Mouse (Mus musculus) T-cell, adult 2 months (primary cell): ENCODE results near the gene Ms4a6d.

ENCODE experiments used
- DNase-seq: peaks from one replicate; pipeline ENCODE4 v3.0.0; 2022; ENCODE audit warnings: low spot score

The Ms4a6d gene

GRCm38 (mm10) chr19:11604603-11605002 is at the start of gene Ms4a6d:
Gene Ms4a6d (minus strand): TSS chr19:11604849.
- DNase-seq: no peak

GRCm38 (mm10) chr19:11649564-11649963 is 44.9 kb upstream of the Ms4a6d start:
- DNase-seq: no peak

- DNase-seq: no peak
Observed at GRCm38 (mm10) chr19:11646166-11646565, 41.5 kb upstream of the Ms4a6d start.

- no peak for DNase-seq
Observed at GRCm38 (mm10) chr19:11640732-11641131, 36.1 kb upstream of the Ms4a6d start, which contains the start of gene Ms4a3. Gene Ms4a3 (minus strand): TSS chr19:11640851.

GRCm38 (mm10) chr19:11639038-11639437 is 34.4 kb upstream of the Ms4a6d start:
- no peak for DNase-seq

- no peak for DNase-seq
Observed at GRCm38 (mm10) chr19:11635572-11635971, 30.9 kb upstream of the Ms4a6d start.

- no peak for DNase-seq
Observed at GRCm38 (mm10) chr19:11634330-11634729, 29.7 kb upstream of the Ms4a6d start.

GRCm38 (mm10) chr19:11633732-11634131 is 29.1 kb upstream of the Ms4a6d start:
- no peak for DNase-seq

- no peak for DNase-seq
Observed at GRCm38 (mm10) chr19:11625231-11625630, 20.6 kb upstream of the Ms4a6d start.

- DNase-seq: no peak
Observed at GRCm38 (mm10) chr19:11624800-11625199, 20.2 kb upstream of the Ms4a6d start.

GRCm38 (mm10) chr19:11623551-11623950 is 18.9 kb upstream of the Ms4a6d start, which contains the start of gene Ms4a2:
Gene Ms4a2 (minus strand): TSS chr19:11623719.
- no peak for DNase-seq

- no peak for DNase-seq
Observed at GRCm38 (mm10) chr19:11617983-11618382, 13.3 kb upstream of the Ms4a6d start.

- DNase-seq: no peak
Observed at GRCm38 (mm10) chr19:11614805-11615204, 10.2 kb upstream of the Ms4a6d start.

- no peak for DNase-seq
Observed at GRCm38 (mm10) chr19:11613776-11614443, 9.3 kb upstream of the Ms4a6d start.

GRCm38 (mm10) chr19:11613084-11613483 is 8.4 kb upstream of the Ms4a6d start:
- no peak for DNase-seq

GRCm38 (mm10) chr19:11612293-11612692 is 7.6 kb upstream of the Ms4a6d start:
- no peak for DNase-seq

- DNase-seq: peak; percentile 21
Observed at GRCm38 (mm10) chr19:11611541-11611945, 6.9 kb upstream of the Ms4a6d start.

- peak; percentile 44 for DNase-seq
Observed at GRCm38 (mm10) chr19:11608172-11608571, 3.5 kb upstream of the Ms4a6d start.

- peak; percentile 83 for DNase-seq
Observed at GRCm38 (mm10) chr19:11602026-11602425, 2.6 kb downstream of the Ms4a6d start.

- no peak for DNase-seq
Observed at GRCm38 (mm10) chr19:11601349-11601748, 3.3 kb downstream of the Ms4a6d start.

GRCm38 (mm10) chr19:11589891-11590449 is 14.7 kb downstream of the Ms4a6d start:
- DNase-seq: peak; percentile 11

- DNase-seq: peak; percentile 83
Observed at GRCm38 (mm10) chr19:11589205-11589604, 15.4 kb downstream of the Ms4a6d start.

GRCm38 (mm10) chr19:11574965-11575364 is 29.7 kb downstream of the Ms4a6d start:
- no peak for DNase-seq

GRCm38 (mm10) chr19:11559560-11559959 is 45.1 kb downstream of the Ms4a6d start:
- peak; percentile 22 for DNase-seq
